Mouse (Mus musculus): ENCODE data around the gene Gm3099. TPM values are rescaled to one million over a fixed set of nuclear protein-coding genes. Genes with fewer than 3 reads are reported as not detected.
"Not testable (repeated sequence)": the region's sequence is repeated elsewhere in the genome, so short reads cannot be mapped to it uniquely, and the experiment has no call there.

Gene Gm3099
- polyA plus RNA-seq (2015; fragmentation: Nextera tagmentation; extraction: Ambion mirVana): not detected in 2 replicates

DNA sequence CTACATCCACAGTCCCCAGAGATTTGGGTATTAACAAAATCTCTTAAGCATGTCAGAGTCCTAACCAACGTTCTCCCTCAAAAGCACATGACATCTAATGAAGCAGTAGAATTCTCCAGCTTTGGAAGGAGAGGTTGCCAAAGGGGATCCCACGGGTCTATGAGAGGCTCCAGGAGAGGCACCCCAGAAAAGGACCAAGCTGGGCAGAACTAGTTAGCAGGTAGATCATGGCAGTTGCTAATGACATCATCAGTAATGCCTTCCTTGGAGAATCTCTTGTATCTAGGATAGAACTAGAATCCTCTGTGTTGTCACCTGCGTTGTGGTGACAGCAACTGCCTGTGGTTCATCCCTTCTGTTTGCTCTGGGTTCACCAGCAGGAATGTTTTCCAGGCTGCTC, at the start of gene Gm3099:
Gm3099 (plus strand) TSS at position 301 of the 400 bp plus-strand sequence.
- H3K27ac ChIP-seq: not testable (repeated sequence)
- 71% methylated on average over 1 of the region's 3 CpGs for WGBS

DNA sequence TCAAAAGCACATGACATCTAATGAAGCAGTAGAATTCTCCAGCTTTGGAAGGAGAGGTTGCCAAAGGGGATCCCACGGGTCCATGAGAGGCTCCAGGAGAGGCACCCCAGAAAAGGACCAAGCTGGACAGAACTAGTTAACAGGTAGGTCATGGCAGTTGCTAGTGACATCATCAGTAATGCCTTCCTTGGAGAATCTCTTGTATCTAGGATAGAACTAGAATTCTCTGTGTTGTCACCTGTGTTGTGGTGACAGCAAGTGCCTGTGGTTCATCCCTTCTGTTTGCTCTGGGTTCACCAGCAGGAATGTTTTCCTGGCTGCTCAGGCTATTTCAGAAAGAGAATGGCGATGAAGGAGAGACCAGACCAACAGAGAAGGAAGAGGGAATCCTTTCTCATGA, 34.9 kb upstream of the Gm3099 start, which contains the start of gene Gm3095:
Gm3095 (plus strand) TSS at position 301 of the 400 bp plus-strand sequence.
- not testable (repeated sequence) for ATAC-seq, H3K4me2 ChIP-seq
- no CpG with 5 or more reads among the region's 2 CpGs for WGBS

More for the DNA sequence above, at the start of gene Gm3099:
- H3K4me2 ChIP-seq; H3K36me3 ChIP-seq (ENCODE audit: poor library complexity, severe bottlenecking); H3K9ac ChIP-seq; H3K4me1 ChIP-seq; H3K27me3 ChIP-seq; H3K9me3 ChIP-seq (replicated peaks); ATAC-seq; H3K4me3 ChIP-seq: not testable (repeated sequence)

DNA sequence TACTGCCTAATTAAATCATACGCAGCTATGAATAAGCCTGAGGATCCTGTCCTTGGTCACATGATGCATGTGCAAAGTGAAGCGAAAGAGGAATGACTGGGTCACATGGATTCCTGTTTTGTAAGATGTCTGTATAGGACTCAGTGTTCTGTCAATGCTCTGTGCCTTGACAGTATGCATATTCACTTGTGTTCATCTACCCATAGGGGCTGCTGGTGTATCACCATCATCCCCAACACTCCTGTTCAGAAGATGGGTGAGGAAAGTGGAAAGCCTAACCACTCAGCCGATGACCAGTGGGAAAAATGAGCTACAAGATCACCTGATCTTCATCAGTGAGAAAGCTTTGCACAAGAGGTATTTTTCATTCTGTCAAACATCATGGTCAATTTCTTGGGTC, 25.4 kb downstream of the Gm3099 start, which contains the start of gene Gm5796:
Gm5796 (plus strand) TSS at position 301 of the 400 bp plus-strand sequence.
- H3K27me3 ChIP-seq; H3K4me1 ChIP-seq; H3K4me3 ChIP-seq; H3K4me2 ChIP-seq; ATAC-seq; H3K9me3 ChIP-seq (replicated peaks); H3K36me3 ChIP-seq (ENCODE audit: poor library complexity, severe bottlenecking); H3K9ac ChIP-seq; H3K27ac ChIP-seq: not testable (repeated sequence)
- 88% methylated on average over 1 of the region's 3 CpGs for WGBS

More for the DNA sequence above, 34.9 kb upstream of the Gm3099 start, which contains the start of gene Gm3095:
- H3K27ac ChIP-seq; H3K4me3 ChIP-seq; H3K36me3 ChIP-seq (ENCODE audit: poor library complexity, severe bottlenecking); H3K9me3 ChIP-seq (replicated peaks); H3K27me3 ChIP-seq; H3K9ac ChIP-seq; H3K4me1 ChIP-seq: not testable (repeated sequence)

Other genes starting within 250 kb of the Gm3099 start
- gene Gm3002, start 188.3 kb upstream of the Gm3099 start, polyA plus RNA-seq (2015; fragmentation: Nextera tagmentation; extraction: Ambion mirVana): 1.6 and 1.9 TPM in 2 replicates
- 0.18 TPM in 1 of 2 replicates, not detected in the other for gene Gm3033, start 152.1 kb upstream of the Gm3099 start, polyA plus RNA-seq (2015; fragmentation: Nextera tagmentation; extraction: Ambion mirVana)
- gene Gm2916, start 114.2 kb upstream of the Gm3099 start, polyA plus RNA-seq (2015; fragmentation: Nextera tagmentation; extraction: Ambion mirVana): not detected in 2 replicates
- not detected in 2 replicates for gene Gm3029, start 66.6 kb upstream of the Gm3099 start, polyA plus RNA-seq (2015; fragmentation: Nextera tagmentation; extraction: Ambion mirVana)
- 0.49 and 0.53 TPM in 2 replicates for gene Gm3095, start 34.8 kb upstream of the Gm3099 start, polyA plus RNA-seq (2015; fragmentation: Nextera tagmentation; extraction: Ambion mirVana)
- gene Gm5796, start 25.5 kb downstream of the Gm3099 start, polyA plus RNA-seq (2015; fragmentation: Nextera tagmentation; extraction: Ambion mirVana): 0.90 and 1.5 TPM in 2 replicates
- not detected in 2 replicates for gene Gm3115, start 85.7 kb downstream of the Gm3099 start, polyA plus RNA-seq (2015; fragmentation: Nextera tagmentation; extraction: Ambion mirVana)
- 0.28 and 2.5 TPM in 2 replicates for gene Gm8108, start 112.1 kb downstream of the Gm3099 start, polyA plus RNA-seq (2015; fragmentation: Nextera tagmentation; extraction: Ambion mirVana)
- gene Gm3127, start 166.6 kb downstream of the Gm3099 start, polyA plus RNA-seq (2015; fragmentation: Nextera tagmentation; extraction: Ambion mirVana): not detected in 2 replicates
- 2.4 and 3.9 TPM in 2 replicates for gene Gm2974, start 184.2 kb downstream of the Gm3099 start, polyA plus RNA-seq (2015; fragmentation: Nextera tagmentation; extraction: Ambion mirVana)